Mouse (Mus musculus) small intestine, adult 2 months (tissue): ENCODE results near the gene Nkx1-2.

Source experiments
- CTCF ChIP-seq: fragments of 200-500 bp; IDR thresholded peaks from 2 replicates; pipeline ENCODE4 v1.5.1; 2012; ENCODE audit warnings: low read depth, mild to moderate bottlenecking, control low read depth, inconsistent platforms, low read length, moderate library complexity, mixed read lengths; ENCODE audit not compliant: insufficient replicate concordance, insufficient read length; ENCODE audit errors: extremely low read depth
- POLR2A ChIP-seq: fragments of 200-500 bp; IDR thresholded peaks from 2 replicates; pipeline ENCODE4 v1.6.1; 2012; ENCODE audit warnings: low read depth, mild to moderate bottlenecking, control low read depth, inconsistent platforms, low read length, moderate library complexity

GRCm38 (mm10) chr7:132637292-132637691 is 37.9 kb upstream of the Nkx1-2 start:
- TF ChIP-seq CTCF (no peak), POLR2A (no peak)
